Mouse (Mus musculus): ENCODE results near the gene Lmo2.

Gene Lmo2

DNA sequence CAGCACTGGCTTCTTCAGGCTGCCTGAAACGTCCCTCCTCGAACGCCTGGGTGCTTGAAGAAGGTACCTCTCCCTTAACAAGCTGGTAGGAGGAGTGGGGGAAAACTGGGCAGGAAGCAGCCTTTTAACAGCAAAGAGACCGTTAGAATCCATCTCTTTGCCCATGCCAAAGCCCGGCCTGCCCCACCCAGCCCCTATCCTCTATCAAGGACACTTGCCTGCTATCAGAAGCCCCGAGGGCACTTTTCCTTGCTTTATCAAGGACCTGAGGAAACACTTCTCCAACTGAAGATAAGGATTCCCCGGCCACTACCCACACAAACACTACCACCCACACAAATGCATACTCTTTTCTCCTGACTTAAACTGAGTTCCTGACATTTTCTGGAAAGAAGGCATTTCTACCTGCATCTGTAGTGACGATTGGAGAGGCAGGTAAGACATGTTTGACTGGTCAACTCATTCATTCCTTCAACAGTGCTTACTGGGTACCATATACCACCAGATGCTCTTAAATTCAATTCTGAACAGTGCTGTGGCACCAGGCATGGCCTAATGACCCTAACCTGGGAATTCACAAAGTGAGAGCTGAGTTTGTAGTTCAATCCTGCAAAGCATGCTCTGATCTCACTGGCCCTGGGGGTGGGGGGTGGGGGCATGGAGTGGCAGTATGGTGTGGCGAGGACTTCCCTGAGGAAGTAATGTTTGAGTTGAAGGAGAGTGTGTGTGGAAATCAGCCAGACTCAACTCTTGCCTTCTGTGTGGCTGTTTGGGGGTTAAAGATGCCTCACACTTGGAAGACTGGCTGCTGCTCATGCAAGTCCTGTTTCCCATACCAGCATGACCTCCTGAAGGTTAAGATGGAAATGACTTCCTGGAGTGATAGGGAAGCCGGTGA is at the start of gene Lmo2:
Gene Lmo2, plus strand, starts transcription at position 338 of the 898 bp plus-strand sequence.
- DNase-seq (ENCODE audit: low spot score): no peak

DNA sequence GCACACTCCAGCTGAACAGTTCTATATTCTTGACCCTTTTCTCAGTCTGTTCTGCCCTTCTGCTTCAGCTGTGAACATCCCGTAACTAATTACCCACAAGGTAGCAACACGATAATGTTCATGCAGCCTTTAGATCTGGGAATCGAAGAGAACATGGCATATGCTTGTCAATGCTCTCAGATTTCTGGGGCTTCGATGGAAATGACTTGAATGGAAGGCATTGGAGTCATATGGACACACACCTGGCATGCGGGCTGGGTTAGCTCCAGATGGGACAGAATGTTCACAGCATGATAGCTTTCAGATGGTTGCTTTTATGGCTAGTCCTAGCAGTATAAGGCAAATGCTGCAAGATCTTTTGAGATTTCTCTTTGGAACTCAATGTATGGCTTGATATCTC is 47.2 kb upstream of the Lmo2 start:
- DNase-seq (ENCODE audit: low spot score): no peak

DNA sequence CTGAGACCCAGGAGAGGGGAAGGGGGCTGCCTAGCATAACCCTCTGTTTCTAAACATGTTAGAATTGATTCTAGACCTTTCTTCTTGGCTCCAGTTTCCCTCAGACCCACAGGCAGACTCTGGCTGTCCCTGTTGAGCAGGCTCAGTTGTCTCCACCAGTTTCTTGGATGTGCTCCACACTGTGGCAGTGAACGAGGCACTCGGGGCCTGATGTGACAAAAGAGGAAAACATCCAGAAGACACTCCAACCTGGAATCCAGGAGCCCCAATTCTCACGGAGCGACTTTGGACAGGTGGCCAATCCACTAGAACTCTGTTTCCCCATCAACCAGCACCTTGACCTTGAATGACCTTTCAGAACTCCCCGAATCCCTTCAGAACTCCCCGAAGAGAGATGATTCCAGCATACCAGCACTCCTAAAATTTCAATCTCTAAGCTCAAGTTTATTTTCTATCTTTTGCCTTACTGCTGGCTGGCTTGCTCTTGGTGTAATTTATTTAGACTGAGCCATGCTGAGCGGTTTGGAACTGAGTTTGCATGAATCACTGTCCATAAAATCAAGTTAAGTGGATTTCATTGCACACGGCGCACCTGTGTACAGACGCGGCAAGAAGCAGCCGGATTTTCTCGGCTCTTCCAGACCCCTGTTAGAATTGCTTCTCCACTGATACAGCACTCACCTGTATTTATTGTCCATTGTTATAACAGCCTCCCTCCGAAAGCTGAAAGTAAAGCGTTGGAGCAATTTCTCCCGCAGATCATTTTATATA is 45.1 kb upstream of the Lmo2 start:
- no peak for DNase-seq (ENCODE audit: low spot score)

DNA sequence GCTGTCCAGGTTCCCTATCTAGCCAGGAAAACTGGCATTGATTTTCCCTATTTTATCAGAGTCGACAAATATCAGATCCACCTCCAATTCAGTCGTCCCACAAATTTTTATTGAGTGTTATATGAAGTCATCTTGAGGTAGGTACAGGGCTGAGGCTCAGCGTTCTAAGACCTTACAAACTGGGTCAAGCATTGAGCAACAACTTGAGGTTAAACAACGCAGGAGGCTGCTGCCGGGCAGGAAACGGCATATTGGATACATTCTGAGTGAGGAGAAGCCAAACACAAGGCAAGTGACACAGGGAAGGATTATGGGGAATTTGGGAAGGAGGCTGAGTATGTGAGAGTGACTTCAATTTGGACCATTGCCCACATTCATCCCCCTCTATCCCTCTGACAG is 44.5 kb upstream of the Lmo2 start:
- DNase-seq (ENCODE audit: low spot score): no peak

DNA sequence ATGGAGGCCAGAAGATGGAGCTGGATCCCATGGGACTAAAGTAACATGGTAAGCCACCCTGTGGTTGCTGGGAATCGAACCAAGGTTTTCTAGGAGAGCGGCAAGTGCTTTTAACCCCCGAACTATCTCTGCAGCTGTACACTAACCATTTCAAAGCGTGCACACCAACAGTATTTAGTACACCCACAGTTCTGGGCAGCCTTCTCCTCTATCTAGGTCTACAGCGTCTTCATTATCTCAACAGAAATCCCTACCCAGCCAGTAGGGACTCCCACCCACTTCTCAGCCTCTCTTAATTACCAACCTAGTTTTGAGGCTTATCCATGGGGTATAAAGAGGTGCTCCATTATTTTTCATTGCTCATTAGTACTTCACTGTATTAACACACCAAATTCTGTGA is 41.7 kb upstream of the Lmo2 start:
- no peak for DNase-seq (ENCODE audit: low spot score)

DNA sequence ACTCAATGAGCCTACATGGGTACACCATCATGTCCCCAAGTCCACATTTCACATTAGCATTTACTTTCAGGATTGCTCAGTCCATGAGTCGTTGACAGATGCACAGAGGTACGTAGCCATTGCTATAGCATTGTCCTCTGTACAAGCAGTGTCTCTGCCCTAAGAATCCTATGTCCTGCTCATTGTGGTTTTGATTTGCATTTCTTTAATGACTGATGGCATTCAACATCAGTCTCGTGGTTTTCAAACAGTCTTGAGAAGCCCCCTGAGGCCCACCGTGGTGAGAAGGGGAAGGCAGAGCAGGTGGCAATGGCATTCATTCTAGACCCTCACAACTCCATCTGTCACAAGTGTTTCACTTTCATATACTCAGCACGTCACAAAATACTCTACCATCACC is 40.4 kb upstream of the Lmo2 start:
- DNase-seq (ENCODE audit: low spot score): no peak

DNA sequence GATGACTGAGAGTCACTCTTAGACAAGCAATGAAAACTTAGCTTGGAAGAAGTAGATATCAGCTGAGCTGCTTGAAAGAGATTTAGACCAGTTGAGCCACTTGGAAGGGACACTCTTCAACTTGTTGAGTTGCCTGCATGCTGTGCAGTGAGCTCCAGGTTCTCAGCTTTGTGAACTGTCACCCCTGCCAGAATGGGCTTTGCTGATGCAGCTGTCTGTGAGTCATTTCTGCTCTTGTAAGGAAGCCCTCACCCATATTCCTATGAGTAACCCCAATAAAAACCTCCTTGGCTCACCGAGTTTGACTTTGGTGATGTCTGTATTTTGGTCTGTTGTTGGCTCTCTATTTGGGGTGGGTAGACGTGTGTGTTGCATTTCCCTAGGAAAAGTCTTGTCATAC is 39.4 kb upstream of the Lmo2 start:
- DNase-seq (ENCODE audit: low spot score): no peak

DNA sequence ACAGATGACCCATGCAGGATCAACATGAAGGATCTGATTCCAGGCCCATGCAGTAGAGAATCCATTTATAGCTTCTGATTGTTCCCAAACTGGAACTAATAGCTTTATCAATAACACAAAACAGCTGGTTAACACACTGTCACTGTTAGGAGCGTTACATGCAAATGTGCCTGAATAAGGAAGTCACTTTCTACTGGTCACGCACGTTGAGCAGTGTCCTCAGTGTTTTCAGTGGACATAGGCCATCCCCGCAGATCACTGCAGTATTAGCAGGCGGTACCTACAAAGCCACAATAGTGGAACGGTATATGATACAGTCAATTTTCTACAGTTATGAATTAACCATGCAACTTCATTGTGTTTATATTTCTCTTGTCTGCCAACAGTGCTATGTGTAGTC is 38.3 kb upstream of the Lmo2 start:
- DNase-seq (ENCODE audit: low spot score): no peak

DNA sequence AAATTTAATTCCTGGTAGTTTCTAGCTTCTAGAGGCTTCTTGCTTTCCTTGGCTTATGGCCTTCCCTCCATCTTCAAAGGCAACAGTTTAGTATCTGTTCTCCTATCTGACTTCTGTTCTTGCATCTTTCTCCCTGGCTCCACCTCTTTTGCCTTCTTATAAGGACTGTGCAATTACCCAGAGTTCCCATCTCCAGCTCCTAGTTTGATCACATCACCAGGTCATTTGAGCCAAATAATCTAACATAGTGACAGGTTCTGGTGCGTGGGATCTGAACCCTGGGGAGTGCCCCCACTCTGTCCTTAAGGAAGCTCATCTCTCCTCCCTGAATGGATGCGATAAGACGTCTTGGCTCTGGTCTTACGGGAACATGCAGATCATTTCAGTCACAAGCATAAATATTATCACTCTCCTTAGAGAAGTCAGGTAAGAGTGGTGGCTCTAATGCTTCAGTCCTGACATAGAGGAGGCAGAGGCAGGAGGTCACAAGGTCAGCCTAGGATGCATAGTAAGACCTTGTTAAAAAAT is 31.1 kb upstream of the Lmo2 start:
- no peak for DNase-seq (ENCODE audit: low spot score)

DNA sequence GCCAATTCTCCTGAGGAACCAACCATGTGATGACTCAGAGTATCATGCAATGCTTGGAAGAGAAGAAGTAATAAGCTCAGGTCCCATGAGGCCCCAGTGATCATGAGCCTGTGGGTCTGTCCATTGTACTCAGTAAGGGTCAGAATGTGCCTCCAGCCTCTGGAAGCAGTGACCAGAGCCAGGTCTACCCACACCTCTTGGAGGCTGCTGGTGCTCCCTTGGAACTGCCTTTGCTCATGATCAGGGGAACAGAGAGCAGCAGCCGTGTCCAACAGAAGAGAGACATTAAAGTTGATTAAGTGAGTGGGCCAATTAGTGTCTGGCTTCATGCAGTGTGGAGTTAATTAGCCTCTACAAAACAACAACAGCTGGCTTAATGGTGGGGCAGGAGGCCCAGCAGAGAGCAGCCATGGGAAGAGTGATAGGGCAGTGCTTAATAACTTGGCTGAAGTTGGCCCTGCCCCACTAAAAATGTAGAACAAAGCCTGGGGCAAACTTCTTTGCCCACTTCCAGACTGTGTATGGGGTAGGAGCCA is 30.1 kb upstream of the Lmo2 start:
- DNase-seq (ENCODE audit: low spot score): no peak

DNA sequence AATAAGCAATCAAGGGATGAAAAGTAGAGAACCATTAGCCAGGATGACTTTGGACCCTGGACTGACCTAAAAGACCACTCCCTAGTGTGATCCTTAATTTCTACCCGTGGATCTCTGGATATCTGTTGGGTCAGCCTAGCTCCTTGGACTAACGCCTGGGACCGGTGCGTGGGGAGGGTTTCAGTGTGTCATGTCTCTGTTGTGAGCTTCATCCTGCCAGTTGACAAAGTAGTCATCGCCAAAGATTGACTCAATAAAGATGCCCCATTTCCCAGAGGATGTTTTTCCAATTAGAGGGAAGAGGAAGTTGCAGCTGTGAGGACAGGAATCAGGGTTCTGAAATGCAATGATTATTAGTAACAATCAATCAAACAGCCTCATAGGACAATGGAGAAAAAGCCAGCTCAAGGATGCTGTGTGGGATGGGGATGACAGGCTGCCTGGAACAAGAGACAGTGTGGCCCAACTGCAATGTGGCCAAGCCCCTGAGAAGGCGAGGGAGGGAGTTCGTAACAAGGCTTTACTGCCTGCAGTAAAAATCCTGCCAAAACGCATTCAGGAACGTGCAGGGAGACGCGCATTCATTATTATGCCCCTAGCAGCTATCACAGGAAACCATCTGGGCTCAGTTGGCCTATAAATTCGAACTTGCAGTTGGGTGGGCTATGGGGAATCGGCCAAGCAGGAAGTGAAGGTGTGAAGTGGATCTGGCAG is 27.3 kb upstream of the Lmo2 start:
- DNase-seq (ENCODE audit: low spot score): no peak

DNA sequence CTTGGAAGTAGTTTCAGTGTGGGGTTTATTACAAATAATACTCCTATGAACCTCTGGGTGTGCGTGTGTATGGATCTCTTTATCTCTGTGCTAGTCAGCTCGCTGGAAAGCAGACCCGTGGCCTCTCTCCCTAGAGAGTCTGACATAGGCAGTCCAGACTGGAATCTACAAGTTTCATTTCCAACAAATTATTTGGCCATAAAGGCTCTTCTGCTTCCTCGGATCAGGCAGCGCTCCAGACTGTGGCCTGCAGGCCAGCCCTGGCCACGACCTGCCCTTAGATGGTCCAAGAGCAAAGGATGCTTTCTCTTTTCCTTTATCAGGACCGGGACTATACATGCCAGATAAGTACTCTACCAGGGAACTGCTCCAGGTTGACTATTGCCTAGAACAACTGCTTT is 26.3 kb upstream of the Lmo2 start:
- no peak for DNase-seq (ENCODE audit: low spot score)

DNA sequence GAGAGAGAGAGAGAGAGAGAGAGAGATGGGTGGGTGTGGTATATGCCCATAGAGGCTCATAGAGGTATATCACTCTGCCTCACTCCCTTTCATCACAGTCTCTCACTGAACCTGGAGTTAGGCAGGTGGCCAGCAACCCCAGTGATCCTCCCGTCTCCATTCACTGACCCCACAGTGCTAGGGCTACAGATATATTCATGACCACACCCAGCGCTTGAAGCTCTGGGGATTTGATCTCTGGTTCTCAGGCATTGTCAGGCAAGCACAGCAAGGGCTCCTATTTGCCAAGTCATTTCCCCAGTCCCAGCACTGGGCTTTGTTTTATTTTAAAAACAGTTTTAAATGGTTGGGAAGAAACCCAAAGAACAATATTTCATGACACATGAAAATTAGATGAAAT is 25.8 kb upstream of the Lmo2 start:
- DNase-seq (ENCODE audit: low spot score): no peak

DNA sequence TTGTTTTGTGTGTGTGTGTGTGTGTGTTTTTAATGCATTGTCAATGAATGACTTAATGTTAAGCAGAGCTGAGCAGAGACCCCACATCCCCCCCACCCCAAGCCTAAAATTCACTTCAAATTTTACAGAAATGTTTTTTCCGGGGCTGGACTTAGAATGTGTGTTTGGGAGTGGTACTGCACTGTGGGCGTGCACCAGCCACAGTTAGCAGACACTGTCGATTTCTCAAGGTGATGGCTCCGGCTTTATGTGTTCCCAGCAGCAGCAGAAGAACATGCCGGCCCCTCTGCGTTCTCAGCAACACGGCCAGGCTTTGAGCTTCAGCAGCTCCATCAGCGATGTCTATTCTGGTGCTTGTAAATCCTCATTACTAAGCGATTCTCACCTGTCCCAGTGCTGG is 25.3 kb upstream of the Lmo2 start:
- no peak for DNase-seq (ENCODE audit: low spot score)

DNA sequence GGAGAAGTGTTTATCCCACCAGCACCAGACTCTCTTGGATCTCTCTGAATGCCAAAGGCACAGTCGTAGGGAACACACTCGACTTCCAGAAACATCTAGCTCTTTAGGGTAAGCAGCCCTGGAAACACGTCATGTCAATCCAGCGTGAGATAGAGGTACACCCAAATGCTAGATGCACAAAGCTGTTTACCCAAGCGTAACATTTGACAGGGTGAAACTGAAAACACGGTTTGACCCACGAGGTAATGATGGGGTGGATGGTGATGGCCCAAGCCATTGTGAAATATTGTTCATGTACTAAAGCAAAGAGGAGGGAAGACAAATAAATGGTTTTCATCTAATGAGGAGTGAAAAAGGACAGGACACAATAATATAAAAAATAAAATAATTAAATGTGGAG is 23.5 kb upstream of the Lmo2 start:
- DNase-seq (ENCODE audit: low spot score): no peak

DNA sequence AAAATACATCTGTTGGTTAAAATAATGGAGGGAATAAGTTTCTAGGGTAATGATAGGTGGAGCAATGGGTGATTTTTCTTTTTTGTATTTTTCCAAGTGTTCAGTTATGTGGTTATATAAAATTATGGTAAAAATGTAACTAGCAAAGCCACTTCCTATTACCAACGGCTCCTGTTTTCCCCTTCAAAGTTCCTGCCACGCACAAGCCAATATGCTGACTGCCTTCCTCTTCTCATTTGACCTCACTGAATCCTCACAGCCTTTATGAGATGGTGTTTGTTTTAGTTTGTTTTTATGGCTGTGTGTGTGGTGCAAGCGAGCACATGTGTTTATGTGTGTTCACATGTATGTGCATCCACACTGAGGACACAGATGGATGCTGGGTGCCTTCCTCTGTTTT is 23.1 kb upstream of the Lmo2 start:
- no peak for DNase-seq (ENCODE audit: low spot score)

DNA sequence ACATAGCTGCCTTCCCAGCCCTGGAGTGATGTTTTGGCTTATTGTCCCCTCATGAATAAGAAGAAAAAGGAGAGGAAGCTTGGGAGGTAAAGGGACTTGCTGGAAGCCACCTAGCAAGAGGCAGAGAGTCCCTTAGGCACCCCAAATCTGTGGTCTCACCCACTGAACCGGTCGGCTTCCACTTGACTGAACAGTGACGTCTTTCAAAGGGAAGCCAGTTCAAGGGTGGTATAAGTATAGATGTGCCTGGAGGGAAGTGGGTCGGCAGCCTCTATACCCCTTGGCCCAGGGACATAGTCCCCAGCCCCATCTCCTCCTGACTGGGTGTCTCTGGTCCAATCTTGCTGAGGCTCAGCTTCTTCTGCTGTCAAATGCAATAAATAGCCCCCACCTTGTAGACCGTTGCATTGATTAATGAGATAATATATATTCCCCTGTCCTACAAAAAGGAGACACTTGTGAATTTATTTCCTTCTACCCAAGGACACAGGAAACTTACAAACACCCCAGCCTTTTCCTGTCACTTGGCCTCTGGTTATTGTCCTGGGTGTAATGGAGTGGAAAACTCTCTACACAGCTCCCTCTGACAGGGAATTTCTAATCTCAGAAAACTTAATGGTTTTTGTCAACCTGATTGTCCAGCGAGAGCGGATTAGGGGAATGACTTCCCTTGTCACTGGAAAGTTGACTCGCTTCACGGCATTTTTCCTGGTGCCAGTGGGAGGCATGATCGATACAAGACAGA is 21.9 kb upstream of the Lmo2 start:
- no peak for DNase-seq (ENCODE audit: low spot score)

DNA sequence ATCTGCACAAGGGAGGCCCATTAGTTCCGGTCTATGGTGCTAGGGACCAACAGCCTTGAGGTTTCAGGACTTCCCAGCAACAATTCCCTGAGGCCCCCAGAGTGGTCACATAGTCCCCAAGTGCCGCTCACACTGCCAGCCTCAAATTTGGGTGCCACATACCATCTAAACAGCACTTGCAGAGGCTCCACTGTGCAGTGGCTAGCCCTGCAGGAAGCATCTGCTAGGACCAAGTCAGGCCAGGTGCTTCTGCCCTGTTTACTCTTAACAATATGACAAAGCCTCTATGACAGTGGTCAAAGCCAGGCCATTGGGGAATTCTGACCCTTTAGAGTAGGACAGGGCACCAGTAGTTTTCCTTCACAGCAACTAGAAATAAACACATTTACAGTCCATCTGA is 21.1 kb upstream of the Lmo2 start:
- no peak for DNase-seq (ENCODE audit: low spot score)

DNA sequence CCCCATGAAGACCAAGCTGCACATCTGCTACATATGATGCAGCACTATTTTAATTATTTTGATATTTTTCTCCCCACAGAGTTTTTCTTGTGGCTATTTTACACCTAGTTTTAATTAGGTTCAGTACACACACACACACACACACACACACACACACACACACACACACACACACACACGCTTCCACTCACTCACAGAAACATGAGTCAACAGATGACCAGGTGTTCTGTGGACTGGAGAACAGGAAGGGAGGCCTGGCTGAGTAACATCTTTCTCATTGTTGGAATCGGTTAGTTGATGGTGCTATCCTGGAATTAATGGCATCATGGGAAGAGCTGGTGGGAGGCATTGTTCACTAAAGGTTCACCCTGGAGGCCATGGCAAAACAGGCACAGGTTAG is 20.1 kb upstream of the Lmo2 start:
- no peak for DNase-seq (ENCODE audit: low spot score)

DNA sequence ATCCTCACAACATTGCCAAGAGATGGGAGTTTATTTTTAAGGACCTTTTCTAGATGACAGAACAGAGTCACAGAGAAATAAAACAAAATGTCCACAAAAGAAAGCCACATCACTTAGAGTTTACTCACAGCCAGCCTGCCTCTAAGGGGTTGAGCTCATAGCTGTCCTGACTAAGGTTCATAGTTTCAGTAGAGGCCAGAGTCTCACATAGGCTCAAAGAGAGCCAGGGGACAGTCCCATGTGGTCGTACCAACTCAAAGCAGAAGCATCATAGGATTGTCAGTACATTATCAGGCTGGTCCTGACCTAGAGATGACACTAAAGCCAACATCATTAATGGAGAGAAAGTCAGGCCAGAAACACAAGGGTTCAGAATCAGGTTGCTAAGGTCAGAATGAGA is 19.2 kb upstream of the Lmo2 start:
- no peak for DNase-seq (ENCODE audit: low spot score)

DNA sequence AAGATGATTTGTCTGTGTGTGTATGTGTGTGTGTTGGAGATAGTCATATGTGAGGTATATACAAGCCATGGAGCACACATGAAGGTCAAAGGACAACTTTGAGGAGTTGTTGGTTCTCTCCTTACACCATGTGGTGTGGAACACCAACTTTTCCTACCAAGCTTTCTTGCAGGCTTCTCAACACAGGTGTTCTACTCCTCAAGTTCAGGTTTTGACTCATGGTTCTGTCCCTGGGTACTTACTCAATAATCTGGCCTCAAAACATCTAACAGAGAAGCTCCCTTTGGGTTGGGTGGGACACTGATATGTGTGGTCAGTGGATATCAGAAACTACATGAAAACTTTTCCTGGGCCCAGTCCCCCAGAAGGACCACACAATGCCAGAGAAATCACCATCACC is 18.8 kb upstream of the Lmo2 start:
- DNase-seq (ENCODE audit: low spot score): no peak

DNA sequence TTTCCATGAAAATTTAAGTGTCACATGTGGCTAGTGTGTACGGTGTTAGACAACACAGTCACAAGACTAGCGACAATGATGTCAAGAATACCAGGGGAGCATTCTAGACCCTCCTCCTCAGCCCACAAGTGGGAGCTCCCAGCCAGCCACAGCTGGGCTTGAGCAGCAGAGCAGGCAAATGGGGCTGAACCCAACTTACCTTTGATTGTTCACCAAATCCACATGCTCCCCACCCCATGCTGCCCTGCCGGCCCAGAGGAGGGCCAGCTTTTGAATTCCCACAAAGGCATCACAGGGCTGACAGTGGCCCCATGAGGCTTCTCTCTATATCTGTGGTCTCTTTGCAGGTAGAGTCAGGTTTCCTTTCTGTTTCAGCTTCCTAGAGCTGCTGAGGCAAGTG is 16.7 kb upstream of the Lmo2 start:
- no peak for DNase-seq (ENCODE audit: low spot score)

Data from ovary, postnatal 10 days (tissue).